Mouse (Mus musculus): ENCODE data around the gene Rgs10.

GRCm38 (mm10) chr7:128359741-128360140 is 58.8 kb downstream of the Rgs10 start:
- TF ChIP-seq POLR2A (IDR thresholded peaks at IDR 0.05; ENCODE audit: borderline replicate concordance, extremely low read depth, low read depth, low read length) (no peak), CTCF (IDR thresholded peaks at IDR 0.05; ENCODE audit: insufficient read depth, low read length) (no peak; the same call in 1 of the 2 replicates)
